Mouse (Mus musculus): Measurements from ENCODE around the gene Pde1c.
A peak's percentile ranks its signal among the peaks of the same experiment; 100 is the strongest.
"Not testable (repeated sequence)": the region's sequence is repeated elsewhere in the genome, so short reads cannot be mapped to it uniquely, and the experiment has no call there.

The Pde1c gene

DNA sequence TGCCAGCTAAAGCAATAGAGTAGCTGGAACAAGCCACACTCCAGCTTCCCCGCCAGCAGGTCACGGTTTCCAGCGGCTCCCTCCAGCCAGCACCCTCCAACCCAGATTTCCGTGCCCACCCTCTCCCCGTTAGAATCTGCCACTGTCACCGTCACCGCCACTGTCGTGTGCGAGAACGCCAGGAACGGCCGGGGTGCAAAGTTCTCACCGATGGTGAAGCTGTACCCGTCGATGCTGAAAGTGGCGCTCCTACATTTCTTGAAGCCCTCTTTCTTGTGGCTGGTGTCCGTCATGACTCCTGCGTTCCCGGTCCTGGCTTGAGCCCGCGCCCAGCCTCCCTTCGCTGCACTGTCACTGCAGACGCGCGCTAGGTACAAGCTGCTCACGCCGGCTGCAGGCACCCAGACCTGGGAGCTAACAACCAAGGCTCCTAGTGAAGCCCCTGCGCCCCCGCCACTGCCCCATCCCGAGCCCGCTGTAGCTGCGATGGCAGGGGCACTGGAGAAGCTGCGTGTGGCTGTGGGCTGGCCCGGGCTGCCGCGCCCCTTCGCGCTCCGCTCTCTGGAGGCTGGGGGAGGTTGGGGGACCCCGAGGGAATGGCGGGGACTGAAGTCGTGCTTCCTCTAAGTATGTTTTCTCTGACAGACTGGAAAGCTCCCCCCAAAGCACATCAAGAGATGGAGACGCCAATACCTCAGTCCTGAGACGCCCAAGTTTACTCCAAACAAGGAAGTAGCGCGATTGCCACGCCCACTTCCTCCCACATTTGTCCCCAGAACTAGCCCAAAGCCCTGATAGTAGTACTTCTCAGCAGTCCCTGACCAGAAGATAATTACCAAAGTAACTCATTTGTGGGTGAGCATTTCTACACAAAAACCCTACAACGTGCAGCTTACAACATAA, at the start of gene Pde1c:
Gene Pde1c, minus strand, starts transcription at position 634 of the 903 bp plus-strand sequence.
- DNase-seq (ENCODE audit: low read depth, low spot score), result peak; percentile 37

DNA sequence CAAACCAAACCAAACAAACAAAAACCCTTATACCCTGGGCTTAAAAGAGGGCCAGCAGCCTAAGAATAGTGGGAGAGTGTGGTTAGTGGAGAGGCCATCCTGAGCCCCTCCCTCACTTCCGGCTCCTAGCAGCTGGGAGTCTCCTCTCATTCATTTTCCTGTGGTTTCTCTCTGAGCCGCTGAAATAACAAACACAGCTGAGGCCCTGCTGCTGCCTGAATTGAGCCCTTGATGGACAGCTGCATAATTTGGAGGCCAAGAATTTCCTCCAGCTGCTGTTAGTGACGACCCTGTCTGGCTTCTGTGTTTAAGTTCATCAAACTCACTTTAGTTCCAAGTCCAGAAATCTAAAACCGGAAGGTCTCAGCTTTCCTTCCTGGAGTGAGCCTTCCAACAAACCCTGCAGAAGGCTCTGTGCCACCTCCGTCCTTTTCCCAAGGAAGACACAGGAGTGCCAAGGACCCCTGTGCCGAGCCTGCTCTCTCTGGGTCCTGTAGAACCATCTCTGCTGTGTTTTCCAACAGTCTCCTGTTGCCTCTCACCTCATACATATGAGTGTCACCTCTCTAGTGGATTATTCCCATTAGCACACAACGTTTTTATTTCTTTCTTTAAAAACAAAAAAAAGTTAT, 48.2 kb upstream of the Pde1c start:
- no peak for DNase-seq (ENCODE audit: low read depth, low spot score)

DNA sequence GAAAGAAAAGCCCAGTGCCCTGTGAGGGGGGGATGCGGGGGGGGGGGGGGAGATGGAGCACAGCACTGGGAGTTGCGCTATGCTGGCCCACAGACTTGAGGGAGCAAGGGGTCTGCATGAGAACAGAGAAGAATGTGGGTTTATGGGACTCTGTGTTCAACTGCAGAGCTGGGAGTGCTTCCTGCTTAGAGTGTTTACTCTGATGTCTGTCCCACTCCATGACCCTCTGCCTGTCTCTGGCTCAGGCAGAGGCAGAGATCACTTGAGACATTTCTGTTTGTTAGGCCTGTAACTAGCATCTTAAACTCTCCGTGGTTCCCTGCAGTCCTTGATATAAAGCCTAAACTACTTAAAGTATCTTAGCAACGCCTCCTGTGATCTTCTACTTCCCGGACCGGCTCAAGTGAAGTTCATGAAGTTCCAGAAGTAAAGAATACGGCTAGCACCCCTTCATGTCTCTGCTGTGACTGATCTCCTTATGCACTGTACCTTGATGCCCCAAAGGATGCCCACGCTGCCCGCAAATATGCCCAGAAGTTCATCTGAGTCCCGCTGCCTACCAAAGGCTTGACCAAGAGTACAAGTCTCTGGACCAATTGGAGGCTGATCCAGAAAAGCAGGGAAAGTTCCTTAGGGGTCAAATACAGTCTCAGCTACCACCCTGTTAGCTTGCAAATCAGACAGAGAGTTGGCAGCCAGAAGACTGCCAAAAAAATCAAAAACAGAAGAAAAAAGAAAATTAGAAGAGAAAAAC, 47.5 kb upstream of the Pde1c start:
- DNase-seq (ENCODE audit: low read depth, low spot score), result no peak

DNA sequence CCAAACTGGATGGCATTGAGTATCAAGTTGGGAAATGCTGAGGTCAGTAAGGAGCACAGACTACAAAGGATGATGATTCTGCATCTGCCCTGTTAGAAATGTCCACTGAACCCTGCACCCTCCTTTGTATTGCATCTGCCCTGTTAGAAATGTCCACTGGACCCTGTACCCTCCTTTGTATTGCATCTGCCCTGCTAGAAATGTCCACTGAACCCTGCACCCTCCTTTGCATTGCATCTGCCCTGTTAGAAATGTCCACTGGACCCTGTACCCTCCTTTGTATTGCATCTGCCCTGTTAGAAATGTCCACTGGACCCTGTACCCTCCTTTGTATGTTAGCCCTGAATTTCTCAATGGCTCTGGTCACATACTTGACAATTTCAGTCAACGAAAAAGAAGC, 40.6 kb upstream of the Pde1c start:
- DNase-seq (ENCODE audit: low read depth, low spot score), result not testable (repeated sequence)

DNA sequence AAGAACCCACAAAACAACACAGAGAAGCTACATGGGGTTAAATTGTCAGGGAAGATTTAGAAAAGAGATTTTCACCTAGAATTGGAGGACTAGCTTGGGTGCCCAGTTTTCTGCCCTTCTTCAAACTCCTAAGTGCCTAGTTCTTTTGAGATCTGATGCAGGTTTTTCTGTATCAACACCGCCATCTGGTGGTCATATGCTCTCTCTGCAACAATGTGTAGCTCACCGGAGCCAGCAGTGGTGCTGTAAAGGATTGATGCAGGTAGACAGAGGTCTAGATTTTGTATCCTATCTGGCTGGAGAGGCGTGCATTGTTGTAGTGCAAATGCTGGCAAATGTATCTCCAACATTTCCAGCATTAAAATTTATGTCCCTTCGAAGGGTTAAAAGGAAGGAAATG, 39.4 kb upstream of the Pde1c start:
- peak; percentile 71 for DNase-seq (ENCODE audit: low read depth, low spot score)

DNA sequence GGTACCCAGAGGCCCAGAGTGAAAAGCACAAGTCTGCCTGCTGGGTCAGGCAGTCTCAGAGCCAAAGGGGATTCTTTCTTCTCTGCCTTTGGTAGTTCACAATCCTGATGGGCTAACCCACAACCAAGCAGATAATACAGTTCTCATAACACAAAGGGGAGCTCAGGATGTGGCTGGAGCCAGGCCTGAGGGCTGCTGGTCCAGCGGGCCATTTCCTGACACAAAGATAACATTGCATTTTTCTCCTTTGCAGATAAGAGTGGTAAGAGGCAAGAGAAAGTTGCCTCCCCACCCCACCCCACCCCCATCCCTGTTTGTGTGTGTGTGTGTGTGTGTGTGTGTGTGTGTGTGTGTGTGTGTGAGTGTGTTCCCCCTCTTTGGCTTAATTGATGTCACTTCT, 10.7 kb upstream of the Pde1c start:
- DNase-seq (ENCODE audit: low read depth, low spot score), result no peak

DNA sequence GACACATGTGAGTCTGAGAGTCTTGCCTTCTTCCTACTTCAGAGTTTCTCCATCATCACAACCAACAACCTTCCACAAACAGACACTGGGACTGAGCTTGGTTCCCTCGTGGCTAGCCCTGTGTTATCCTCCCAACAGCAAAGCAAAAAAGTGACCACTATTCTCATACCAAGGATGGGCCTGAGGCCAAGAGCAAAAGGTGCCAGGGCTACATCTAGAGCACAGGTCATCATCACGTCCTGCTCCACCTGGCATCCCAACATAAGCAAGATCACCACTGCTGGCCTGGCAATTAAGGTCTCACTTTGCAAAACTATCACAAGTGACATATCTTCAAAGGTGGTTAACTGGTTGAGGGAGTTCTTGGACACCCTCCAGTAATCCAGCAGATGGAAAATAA, 8.0 kb downstream of the Pde1c start:
- no peak for DNase-seq (ENCODE audit: low read depth, low spot score)

DNA sequence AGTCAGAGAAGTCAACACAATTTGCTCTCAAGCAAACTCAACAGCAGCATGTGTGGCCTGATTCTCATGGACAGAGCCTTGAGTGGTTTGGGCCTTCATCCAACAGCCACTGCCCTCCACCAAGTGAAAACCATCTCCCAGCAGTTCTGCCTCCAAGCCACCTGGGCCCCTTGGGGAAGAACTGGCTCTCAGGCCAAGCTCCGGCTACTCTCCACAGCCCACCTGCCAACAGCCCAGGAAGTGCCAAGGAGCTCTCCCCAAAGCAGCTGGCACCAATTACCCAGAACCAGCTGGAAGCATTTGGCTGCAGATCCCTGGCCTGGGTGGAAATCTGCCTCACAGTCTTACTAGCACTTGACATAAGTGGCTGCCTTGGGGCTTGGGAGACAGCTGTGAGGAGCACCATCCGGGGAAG, 8.4 kb downstream of the Pde1c start:
- DNase-seq (ENCODE audit: low read depth, low spot score), result no peak

DNA sequence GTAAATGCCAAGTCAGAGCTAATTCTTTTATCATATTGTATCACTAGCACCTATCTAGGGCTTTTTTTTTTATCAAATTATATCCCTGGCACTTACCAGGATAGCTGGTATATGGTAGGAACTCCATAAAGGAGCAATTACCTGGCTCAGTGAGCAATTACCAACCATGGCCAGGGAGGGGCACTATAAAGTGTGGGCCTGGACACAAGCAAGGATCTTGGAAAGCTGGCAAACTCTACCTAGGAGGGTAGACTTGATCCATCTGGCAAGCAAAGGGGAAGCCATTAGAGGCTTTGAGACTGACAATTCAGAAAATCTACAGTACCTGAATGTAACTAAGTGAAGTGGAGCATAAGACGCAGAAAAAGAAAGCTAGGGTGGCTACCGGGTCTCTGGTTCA, 10.2 kb downstream of the Pde1c start:
- DNase-seq (ENCODE audit: low read depth, low spot score), result no peak

DNA sequence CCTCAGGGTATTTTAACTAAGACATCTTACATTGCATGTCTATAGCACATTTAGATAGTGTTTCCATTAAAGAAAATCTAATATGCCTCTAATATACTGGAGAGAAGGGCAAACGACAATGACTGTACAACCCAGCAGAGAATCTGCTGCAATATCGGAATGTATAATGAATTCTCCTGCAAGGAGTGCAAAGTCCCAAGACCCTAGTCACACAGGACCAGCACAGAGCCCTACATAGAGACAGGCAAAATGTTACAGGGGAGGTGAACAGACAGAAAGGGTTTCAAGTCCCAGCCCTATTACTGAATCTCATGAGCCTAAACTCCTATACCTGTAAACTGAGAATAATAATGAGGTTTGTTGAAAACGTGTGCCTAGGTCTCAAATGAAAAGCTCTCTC, 13.1 kb downstream of the Pde1c start:
- no peak for DNase-seq (ENCODE audit: low read depth, low spot score)

DNA sequence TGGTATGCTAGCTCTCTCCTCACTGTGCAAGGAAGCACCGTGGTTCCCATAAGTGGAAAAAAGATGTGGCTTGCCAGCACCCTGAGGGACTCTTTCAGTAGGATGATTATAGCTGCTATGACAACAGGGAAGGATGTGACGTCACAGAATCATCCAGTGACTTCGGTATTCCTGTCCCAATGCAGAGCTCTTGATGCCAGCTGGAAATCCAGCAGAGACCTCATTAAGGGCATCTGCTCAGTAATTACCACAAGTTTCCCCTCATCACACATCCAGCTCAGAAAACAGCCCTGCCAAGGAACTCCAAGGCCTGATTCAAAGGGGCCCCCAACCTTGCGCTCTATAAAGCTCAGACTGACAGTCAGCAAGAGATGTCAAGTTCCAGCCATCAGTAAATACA, 13.5 kb downstream of the Pde1c start:
- no peak for DNase-seq (ENCODE audit: low read depth, low spot score)

DNA sequence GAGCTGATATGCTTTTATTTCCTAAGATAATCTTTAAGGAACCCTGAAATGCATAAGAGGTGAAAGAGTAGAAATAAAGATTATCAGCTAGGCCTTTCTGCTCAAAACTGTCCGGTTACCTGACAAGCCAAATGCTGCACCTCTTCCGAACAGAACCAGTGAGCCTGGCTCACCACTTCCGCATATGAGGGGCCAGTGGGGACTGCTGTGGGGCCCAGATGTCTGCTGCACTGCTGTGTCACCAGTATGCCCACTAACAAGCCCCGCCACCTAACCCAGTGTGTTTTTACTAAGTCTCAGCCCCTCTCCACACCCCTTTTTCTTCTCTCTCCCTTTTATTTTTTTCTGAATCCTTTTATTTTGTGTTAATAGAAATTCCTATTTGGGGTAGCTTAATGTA, 17.9 kb downstream of the Pde1c start:
- DNase-seq (ENCODE audit: low read depth, low spot score), result no peak

DNA sequence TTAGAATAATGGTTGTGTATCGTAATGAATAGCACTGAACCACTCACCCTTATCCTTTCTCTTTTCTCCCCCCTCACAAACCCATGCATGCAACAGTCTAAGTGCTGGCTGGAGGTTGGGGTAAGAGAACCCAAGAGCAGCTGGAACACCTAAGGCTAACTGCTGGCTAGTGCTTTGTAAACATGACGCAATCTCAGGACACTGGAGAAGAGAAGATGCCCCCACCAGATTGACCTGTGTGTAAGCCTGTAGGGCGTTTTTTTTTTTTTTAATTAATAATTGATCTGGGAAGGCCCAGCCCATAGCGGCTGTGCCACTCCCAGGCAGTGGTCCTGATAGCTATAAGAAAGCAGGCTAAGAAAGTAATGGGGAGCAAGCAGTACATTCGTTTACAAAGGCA, 28.7 kb downstream of the Pde1c start:
- no peak for DNase-seq (ENCODE audit: low read depth, low spot score)

DNA sequence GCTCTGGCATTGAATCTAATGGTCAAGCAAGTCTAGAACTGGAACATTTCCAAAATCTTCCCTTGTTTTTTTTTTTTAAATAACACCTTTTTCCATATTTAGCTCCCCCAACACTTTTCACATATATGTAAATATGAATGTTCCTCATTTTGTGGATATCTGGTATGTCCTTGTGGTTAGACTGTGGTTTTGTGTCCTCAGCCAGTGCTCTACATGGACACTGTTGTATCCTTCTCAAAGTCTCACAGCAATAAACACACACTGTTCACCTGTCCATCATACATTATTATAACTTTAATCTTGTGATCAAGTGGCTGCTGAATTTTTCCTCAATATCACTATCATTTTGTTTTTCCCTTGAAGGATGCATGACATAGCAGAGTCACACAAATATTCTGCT, 34.2 kb downstream of the Pde1c start:
- no peak for DNase-seq (ENCODE audit: low read depth, low spot score)

DNA sequence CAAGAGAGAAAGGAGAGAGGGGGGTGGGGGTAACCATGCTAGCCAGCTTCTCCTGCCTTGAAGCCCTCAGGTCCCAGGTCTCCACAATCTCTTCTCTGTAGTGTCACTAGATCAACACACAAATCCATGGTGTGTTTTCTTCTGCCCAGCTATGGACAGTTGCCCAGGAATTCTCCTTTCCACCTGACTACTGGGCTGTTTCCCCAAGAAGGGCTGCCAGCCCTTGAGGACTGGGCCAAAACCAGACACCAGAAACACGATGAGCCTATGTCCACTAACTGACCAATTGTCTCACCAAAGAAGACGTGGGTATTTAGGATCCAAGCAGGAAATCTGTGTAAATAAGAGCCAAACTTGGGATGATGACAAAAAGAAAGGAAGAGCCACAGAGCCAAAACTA, 36.6 kb downstream of the Pde1c start:
- DNase-seq (ENCODE audit: low read depth, low spot score), result no peak

DNA sequence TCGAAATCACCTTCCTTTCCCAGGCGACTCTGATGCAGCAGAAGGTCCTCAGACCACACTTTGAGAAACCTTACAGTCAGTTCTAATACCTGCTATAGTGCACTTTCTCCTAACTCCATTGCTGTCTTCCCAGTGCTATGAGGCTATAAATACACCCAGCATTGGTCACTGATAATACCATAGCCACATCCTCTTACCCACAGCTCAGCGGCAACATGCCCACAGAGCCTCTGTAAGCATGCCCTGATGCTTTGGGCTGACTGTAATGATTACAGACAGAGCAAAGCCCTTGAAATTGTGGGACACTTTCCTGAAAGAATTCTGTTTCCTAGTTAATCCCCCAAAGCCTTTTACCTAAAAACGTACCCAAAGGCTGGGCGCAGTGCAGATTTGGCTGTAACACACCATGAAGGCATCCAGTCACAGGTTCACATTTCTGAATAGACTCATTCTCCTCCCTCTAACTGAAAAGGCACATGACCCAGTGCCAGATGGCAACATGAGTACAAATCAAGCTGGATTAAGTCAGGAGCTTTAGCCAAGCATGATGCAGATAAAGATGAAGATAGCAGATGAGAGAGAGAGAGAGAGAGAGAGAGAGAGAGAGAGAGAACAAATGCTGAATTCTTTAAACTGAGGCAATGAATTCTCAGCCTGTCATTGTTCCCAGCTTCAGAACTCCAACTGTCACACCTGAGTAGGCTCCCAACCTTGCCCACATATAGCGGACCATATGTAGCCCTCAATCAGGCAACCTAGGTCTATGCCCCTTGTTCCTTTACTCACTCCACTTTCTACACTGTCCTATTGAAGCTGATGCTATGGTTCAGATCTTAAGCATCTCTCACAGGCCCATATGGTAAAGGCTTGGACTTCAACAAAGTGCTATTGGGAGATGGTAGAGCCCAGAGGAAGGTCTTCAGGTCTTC, 44.7 kb downstream of the Pde1c start:
- DNase-seq (ENCODE audit: low read depth, low spot score), result no peak

DNA sequence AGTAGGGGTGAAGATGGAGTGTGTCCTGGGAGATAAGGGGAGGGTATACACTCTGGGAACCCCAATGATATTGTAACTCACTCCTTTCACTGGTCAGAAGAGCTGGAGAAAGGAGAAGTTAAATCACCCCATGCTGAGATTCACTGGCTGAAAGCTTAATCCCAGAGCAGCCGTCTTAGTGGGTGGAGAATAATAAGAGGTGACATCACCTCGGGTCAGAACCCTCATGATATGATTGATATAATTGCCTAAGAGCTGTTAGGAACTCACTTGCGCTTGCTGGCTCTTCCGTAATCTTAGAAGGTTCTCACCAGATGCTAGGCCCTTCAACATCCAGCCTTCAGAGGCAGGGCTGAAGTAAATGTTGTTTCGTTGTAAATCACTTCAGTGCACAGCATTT, 79.7 kb downstream of the Pde1c start:
- DNase-seq (ENCODE audit: low read depth, low spot score), result no peak

DNA sequence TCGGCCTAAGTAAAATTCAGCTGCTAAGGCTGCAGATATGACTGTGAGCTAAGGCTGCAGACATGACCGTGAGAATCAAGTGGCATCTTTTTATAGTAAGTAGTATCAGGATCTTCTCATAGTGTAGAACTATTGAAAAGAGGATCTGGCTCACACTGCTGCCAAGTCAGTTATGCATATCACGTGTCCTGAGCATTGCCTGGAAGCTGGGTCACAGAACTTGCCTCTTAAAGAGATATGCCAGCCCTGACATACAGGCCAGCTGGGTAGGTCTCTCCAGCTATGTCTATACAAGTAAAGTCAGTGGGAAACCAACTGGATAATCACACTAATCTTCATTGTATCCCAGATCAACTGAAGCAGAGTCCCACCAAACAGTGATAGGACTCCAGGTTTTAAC, 83.8 kb downstream of the Pde1c start:
- no peak for DNase-seq (ENCODE audit: low read depth, low spot score)

DNA sequence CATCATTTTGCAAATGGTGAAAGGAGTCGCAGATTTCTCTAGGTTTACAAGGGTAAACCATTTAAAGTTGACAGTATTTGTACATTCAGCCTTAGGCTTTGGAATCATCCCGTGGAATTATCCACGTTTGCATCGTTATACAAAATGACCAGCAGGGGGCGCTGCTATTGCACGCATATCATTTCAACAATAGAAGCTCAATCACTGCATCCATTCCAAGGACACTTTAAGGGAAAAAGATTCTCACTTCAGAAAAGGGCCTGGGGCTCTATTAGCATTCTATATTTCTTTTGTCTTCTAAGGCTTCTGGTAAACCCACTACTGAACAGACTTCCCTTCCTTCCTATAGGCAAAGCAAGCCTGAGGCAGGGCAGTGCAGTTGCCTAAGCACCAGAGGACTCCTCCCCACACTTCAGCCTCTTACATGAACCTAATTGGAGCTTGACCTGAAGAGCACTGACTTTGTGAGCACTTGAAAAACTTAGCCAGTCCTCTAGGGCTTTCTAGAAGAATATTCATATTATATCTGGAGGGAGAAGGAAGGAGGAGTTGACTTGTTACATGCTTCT, 87.9 kb downstream of the Pde1c start:
- DNase-seq (ENCODE audit: low read depth, low spot score), result peak; percentile 39

DNA sequence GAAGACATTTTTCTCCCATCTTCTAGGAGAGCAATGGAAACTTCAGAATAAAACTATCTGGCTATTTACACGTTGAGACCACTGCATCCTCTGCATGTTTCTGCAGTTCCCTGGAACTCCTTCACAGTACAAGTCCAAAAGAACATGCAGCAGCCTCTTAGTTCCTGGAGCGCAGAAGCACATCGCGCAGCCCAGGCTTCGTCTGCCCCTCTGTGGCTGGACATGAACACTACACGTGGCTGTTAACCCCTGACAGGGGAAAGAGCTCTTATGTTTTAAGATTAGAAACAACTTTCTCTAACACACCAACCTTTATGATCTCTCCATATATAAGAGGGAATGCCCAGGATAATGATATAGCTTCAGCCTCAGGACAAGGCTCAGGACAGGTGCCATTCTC, 92.3 kb downstream of the Pde1c start:
- no peak for DNase-seq (ENCODE audit: low read depth, low spot score)

DNA sequence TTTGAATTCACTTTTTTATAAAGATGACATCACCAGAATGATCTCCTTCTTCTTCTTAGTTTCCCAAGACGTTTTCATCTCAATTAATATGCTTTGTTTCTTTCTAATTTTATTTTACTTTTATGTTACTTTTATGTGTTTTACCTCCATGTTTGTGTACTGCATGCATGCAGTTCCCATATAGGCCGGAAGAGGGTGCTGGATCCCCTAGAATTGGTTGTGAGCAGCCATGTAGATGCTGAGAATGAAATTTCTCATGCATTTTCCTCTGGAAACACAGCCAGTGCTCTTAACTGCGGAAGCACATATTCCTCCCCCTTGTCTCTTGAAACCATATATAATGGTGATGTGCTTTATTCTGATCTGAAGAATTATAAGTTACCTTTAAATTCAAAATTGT, 110.8 kb downstream of the Pde1c start:
- no peak for DNase-seq (ENCODE audit: low read depth, low spot score)
